Mouse (Mus musculus) skeletal muscle tissue, adult 2 months (tissue): ENCODE results near the gene Myh9.
"Not testable (repeated sequence)": the region's sequence is repeated elsewhere in the genome, so short reads cannot be mapped to it uniquely, and the experiment has no call there.

Experiments
- DNase-seq: peaks from one replicate; pipeline ENCODE4 v3.0.0-alpha.2; 2012; ENCODE audit warnings: low read depth, low spot score

Gene Myh9

GRCm38 (mm10) chr15:77755132-77755531 is 86.8 kb downstream of the Myh9 start:
- DNase-seq = no peak

- no peak for DNase-seq
Measured at GRCm38 (mm10) chr15:77752443-77752842, 89.5 kb downstream of the Myh9 start.

- DNase-seq = no peak
Measured at GRCm38 (mm10) chr15:77750461-77750860, 91.5 kb downstream of the Myh9 start.

- no peak for DNase-seq
Measured at GRCm38 (mm10) chr15:77749717-77750116, 92.3 kb downstream of the Myh9 start.

DNA sequence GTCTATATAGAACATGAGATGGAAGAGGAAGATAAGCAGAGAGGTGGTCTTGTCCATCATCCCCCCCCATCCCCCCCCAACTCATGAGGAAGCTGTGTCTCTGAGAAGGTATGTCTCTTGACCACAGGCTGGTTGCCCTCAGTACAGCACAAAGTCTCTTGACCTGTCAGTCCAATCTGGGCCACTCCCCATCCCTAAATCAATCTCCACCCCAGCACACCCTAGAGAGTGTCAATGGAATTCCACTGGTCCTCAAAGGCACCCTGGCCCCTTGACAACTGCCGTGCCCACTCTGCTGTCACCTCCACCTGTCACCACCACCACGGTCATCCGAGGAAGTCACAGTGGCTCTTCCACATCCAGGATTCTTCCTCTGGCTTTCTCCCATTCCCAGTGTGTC is 93.6 kb downstream of the Myh9 start:
- DNase-seq = no peak

- no peak for DNase-seq
Measured at GRCm38 (mm10) chr15:77746326-77746725, 95.6 kb downstream of the Myh9 start.

DNA sequence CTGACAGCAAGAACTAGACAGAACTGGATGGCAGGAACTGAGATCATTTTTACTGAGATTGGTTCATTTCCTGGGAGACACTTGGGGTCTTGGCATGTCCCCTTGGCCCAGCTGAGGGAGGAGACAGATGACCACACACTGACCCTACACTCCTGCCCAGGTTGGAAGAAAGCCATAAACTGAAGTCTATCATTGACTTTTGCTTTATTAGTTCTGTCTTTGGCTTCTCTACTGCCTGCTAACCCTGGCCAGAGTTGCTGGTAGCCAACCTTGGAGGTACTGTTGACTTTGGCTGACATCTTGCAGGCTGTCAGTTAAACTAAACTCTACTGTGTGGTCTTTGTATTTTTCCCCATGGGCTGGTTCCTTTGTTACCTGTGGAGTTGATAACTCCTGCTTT is 96.9 kb downstream of the Myh9 start:
- DNase-seq = no peak

DNA sequence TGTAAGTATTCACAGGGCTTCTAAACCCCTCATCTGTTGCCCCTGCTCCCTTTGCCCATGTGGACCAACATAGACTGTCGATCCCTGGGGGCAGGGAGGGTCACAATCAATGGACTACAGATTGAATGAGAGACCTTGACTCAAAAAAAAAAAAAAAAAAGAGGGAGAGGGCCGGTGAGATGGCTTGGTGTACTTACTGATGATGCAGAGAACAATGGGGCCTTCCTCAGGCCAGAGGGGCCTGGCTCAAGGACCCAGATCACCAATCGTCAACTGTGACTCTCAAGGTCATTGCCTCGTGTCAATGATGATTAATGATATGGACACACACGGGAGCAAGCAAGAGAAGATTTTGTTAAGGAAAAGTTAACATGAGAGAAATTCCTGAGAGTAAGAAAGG is 97.3 kb downstream of the Myh9 start:
- DNase-seq = no peak

DNA sequence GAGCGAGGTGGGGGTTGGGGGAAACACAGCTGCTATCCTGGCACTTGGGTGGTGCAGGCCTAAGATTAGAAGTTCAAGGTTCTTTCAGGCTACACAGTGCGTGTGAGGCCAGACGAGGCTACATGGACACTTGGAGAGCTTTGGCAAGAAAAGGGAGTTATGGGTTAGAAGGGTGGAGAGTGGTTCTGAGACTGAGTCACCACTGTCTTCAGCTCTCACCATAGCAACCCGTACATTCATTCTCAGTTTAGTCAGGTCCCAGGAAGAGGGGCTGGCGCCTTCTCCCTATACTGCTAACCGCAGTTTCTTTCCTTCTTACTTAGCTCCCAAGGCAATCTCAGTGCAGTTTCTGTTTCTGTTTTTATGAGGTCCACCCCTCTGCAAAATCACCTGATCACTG is 100.4 kb downstream of the Myh9 start:
- DNase-seq = not testable (repeated sequence)

DNA sequence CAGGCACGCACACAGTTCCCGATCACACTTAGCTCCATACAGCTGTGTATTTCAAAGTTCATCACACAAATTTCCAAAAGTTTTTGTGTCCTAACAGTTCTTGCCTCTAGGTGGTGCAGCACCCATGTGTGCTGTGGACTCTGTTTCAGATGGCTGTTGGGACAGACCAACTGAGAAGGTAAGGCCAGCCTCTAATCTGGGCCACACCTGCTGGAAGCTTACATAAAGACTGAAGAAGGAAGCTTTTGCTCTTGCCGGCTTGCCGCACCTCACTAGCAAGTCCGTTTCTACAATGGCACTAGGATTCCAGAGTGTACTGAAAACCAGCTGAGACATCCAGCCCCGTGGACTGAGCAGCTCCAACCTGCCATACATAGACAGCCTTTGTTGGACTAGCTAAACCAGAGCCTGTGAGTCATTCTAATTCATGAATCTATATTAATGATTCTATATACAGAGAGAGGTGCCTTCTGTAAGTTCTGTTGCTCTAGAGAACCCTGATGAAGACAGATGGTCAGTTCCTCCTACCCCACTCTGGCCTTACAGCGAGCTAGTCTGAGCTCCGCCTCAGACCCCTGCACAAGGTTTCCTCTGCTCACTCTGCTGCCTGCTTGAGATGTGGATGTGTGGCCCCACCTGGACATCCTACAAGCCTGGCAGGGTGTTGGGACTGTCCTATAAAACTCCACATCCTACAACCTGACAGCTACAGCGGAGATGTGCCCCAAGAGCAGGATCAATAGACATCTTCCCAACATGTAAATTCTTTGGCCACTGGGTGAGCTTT is 101.3 kb downstream of the Myh9 start:
- DNase-seq = no peak

GRCm38 (mm10) chr15:77733903-77734302 is 108.1 kb downstream of the Myh9 start:
- DNase-seq = not testable (repeated sequence)

GRCm38 (mm10) chr15:77733380-77733779 is 108.6 kb downstream of the Myh9 start:
- not testable (repeated sequence) for DNase-seq

DNA sequence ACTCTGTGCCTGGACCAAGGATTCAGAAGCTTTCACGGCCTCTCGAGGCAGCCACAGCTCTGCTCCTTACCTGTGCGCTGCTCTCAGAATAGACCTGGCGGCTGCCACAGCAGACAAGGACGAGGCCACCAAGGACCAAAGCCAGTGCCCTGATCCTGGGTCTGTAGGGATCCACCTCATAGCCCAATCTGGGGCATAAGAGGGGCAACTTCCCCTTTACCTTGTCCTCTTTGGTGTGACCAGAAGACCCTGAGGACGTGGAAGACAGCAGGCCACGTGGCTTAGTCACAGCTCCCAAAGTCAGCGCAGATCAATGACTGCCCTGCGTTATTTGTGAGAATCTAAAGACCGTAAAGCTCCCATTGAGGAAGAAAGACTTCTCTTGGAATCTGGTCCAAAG is 109.1 kb downstream of the Myh9 start:
- DNase-seq = not testable (repeated sequence)

DNA sequence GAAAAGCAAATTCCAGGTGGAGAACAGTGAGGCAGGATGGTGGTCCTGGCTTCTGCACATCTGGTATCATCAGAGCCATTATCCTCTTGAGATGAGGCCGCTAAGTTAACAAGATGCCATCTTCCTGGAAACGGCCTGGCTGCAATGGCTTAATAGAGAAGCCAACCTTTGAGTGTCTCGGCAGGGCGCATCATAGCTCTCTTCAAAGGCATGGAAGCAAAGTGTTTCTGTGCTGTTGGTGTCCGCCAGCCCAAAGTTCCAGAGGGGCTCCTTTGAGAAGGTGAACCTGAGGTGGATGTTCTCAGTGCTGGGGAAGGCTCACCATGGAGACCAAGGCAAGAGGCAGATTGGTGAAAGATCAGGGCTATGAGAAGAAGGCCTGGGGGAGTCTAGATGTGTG is 110.4 kb downstream of the Myh9 start:
- no peak for DNase-seq

GRCm38 (mm10) chr15:77728739-77729138 is 113.2 kb downstream of the Myh9 start, which contains the start of gene Apol9b:
Gene Apol9b (plus strand): TSS chr15:77729039.
- DNase-seq = not testable (repeated sequence)

- not testable (repeated sequence) for DNase-seq
Measured at GRCm38 (mm10) chr15:77727745-77728144, 114.2 kb downstream of the Myh9 start.

GRCm38 (mm10) chr15:77727139-77727538 is 114.8 kb downstream of the Myh9 start:
- DNase-seq = not testable (repeated sequence)

DNA sequence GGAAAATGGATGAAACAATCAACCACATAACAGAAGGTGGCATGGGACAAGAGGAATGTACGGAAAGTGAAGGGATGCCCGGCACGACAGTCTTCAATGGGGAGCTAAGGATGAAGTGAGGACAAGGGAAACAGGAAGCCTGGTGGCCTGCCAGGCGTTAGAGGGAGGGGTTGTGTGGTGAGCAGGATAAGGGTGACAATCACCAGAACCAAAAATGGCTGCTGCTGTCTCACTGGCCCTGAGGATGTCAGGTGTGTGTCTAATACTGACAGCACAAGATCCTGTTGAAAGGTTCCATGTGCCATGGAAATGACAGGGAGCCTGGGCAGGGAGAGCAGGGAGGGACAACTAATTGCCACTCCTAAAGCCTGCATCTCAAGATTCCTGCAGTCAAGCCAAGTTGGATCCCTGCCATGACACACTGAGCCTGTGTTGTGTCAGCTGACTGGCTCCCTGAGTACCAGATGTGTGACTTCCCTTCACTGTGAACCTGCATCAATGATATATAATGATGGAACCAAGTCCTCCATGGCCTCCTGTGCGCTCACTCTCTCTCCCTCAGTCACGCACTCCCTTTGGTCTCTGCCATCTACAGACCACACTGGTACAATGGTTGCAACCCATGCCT is 116.5 kb downstream of the Myh9 start:
- DNase-seq = not testable (repeated sequence)

- not testable (repeated sequence) for DNase-seq
Measured at GRCm38 (mm10) chr15:77724208-77724911, 117.6 kb downstream of the Myh9 start.

DNA sequence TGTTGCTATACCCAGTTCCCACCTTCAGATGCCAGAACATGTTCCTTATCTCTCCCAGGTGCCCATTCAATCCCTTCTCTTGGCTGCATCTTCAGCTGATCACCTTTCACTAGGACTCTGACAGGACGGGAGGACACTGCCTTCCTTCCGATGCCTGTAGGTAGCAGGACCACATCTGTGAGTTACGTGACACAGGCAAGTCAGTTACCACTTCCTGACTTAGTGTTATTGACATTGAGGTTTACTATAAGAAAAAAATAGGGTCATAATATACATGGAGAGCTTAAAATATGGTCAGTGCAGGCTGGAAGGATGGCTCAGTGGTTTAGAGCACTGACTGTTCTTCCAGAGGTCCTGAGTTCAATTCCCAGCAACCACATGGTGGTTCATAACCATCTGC is 120.5 kb downstream of the Myh9 start:
- not testable (repeated sequence) for DNase-seq

DNA sequence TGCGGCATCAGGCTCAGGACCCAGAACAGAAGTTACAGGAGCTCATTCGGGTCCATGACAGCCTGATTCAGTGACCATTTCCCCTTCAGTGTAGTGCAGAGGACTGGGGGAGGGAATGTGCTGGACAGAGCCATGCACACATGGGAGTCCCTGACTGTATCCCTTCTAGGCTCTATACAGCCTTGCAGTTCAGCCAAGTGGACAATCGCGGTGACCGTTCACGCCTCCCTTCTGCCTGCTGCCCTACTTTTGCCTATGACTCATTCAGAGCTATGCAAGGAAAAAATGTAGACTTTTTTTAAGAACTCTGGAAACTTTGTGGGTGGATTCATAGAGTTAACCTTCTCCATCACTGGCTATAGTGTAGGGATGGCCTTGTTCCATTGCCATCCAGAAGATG is 123.7 kb downstream of the Myh9 start:
- DNase-seq = not testable (repeated sequence)
